Mouse (Mus musculus) left cerebral cortex, adult 11 months (tissue): ENCODE data around the gene Ctnna2.

ENCODE experiments used
- DNase-seq: peaks from one replicate; pipeline ENCODE4 v3.0.0; 2022; ENCODE audit warnings: low spot score

The Ctnna2 gene

GRCm38 (mm10) chr6:77425746-77426145, 553.8 kb downstream of the Ctnna2 start:
- no peak for DNase-seq

- no peak for DNase-seq
Measured at GRCm38 (mm10) chr6:77424826-77425225, 554.7 kb downstream of the Ctnna2 start.

GRCm38 (mm10) chr6:77421564-77422139, 557.8 kb downstream of the Ctnna2 start:
- no peak for DNase-seq

GRCm38 (mm10) chr6:77416999-77417398, 562.5 kb downstream of the Ctnna2 start:
- DNase-seq: no peak

GRCm38 (mm10) chr6:77413530-77413929, 566.0 kb downstream of the Ctnna2 start:
- no peak for DNase-seq

GRCm38 (mm10) chr6:77408481-77408880, 571.0 kb downstream of the Ctnna2 start:
- DNase-seq: no peak

GRCm38 (mm10) chr6:77400751-77401150, 578.7 kb downstream of the Ctnna2 start:
- DNase-seq: no peak

GRCm38 (mm10) chr6:77391663-77392062, 587.8 kb downstream of the Ctnna2 start:
- no peak for DNase-seq

GRCm38 (mm10) chr6:77381309-77381708, 598.2 kb downstream of the Ctnna2 start:
- peak; percentile 16 for DNase-seq

GRCm38 (mm10) chr6:77373132-77373531, 606.4 kb downstream of the Ctnna2 start:
- no peak for DNase-seq

GRCm38 (mm10) chr6:77371147-77371546, 608.4 kb downstream of the Ctnna2 start:
- DNase-seq: no peak

- DNase-seq: peak; percentile 11
Measured at GRCm38 (mm10) chr6:77358471-77358837, 621.0 kb downstream of the Ctnna2 start.

- peak; percentile 33 for DNase-seq
Measured at GRCm38 (mm10) chr6:77357748-77358470, 621.6 kb downstream of the Ctnna2 start.

GRCm38 (mm10) chr6:77354826-77355225, 624.7 kb downstream of the Ctnna2 start:
- no peak for DNase-seq

GRCm38 (mm10) chr6:77343781-77344180, 635.7 kb downstream of the Ctnna2 start:
- DNase-seq: no peak

GRCm38 (mm10) chr6:77335537-77335936, 644.0 kb downstream of the Ctnna2 start:
- no peak for DNase-seq

- DNase-seq: no peak
Measured at GRCm38 (mm10) chr6:77324748-77325147, 654.8 kb downstream of the Ctnna2 start.

GRCm38 (mm10) chr6:77324327-77324726, 655.2 kb downstream of the Ctnna2 start:
- DNase-seq: no peak

- no peak for DNase-seq
Measured at GRCm38 (mm10) chr6:77306796-77307195, 672.7 kb downstream of the Ctnna2 start.

GRCm38 (mm10) chr6:77301305-77301704, 678.2 kb downstream of the Ctnna2 start:
- DNase-seq: no peak

- DNase-seq: no peak
Measured at GRCm38 (mm10) chr6:77291415-77291814, 688.1 kb downstream of the Ctnna2 start.

GRCm38 (mm10) chr6:77288402-77288801, 691.1 kb downstream of the Ctnna2 start:
- DNase-seq: no peak

- DNase-seq: no peak
Measured at GRCm38 (mm10) chr6:77286317-77286716, 693.2 kb downstream of the Ctnna2 start.

GRCm38 (mm10) chr6:77278794-77279193, 700.7 kb downstream of the Ctnna2 start:
- no peak for DNase-seq
